Mouse (Mus musculus): ENCODE measurements around the gene Dtx3l. TPM values are rescaled to one million over a fixed set of nuclear protein-coding genes. Genes with fewer than 3 reads are reported as not detected.

The Dtx3l gene
- polyA plus RNA-seq, 1 experiment from 2014 or later: 7.0 TPM

GRCm38 (mm10) chr16:35949264-35949663 lies 10.3 kb upstream of the Dtx3l start:
- peak; percentile 54; the same call in 1 of the 2 replicates for ATAC-seq (ENCODE audit: insufficient number of reproducible peaks, insufficient read depth, low FRiP score, low read depth)
- no peaks in the 10 kb centered on the region for H3K27me3 ChIP-seq (ENCODE audit: control insufficient read depth, insufficient read depth, low read length)

GRCm38 (mm10) chr16:35941382-35941781 lies 2.4 kb upstream of the Dtx3l start:
- Histone ChIP-seq H3K4me2 (ENCODE audit: low read length) (no peak overlapping the region), H3K9me3 (ENCODE audit: control insufficient read depth, low read length) (no peaks in the 10 kb centered on the region), H3K36me3 (ENCODE audit: control insufficient read depth, insufficient read depth, low read length) (peaks cover 19% of the 10 kb centered on the region), H3K4me3 (ENCODE audit: control insufficient read depth in 1 of 2, insufficient read depth in 1 of 2, low read depth in 1 of 2, low read length in 2 of 2) (no peak overlapping the region), H3K4me1 (ENCODE audit: control insufficient read depth in 2 of 2, insufficient read depth in 2 of 2, low read length in 2 of 2) (peaks cover 0 to 9% of the 10 kb centered on the region in 2 experiments), H3K27ac (replicated peaks in 1 of 2; ENCODE audit: control insufficient read depth in 1 of 2, insufficient read depth in 1 of 2, low read depth in 2 of 2, low read length in 2 of 2) (no peak overlapping the region), H3K27me3 (ENCODE audit: control insufficient read depth, insufficient read depth, low read length) (no peaks in the 10 kb centered on the region), H3K9ac (ENCODE audit: low read length) (no peak overlapping the region)
- ATAC-seq (ENCODE audit: insufficient number of reproducible peaks, insufficient read depth, low FRiP score, low read depth): no peak
- WGBS: 80% methylated on average over 7 of the region's 7 CpGs

More at GRCm38 (mm10) chr16:35949264-35949663, 10.3 kb upstream of the Dtx3l start:
- Histone ChIP-seq H3K27ac (replicated peaks in 1 of 2; ENCODE audit: control insufficient read depth in 1 of 2, insufficient read depth in 1 of 2, low read depth in 2 of 2, low read length in 2 of 2) (peak overlapping the region; percentile 83 to 87), H3K4me3 (ENCODE audit: control insufficient read depth in 1 of 2, insufficient read depth in 1 of 2, low read depth in 1 of 2, low read length in 2 of 2) (no peak overlapping the region), H3K9me3 (ENCODE audit: control insufficient read depth, low read length) (0 out of 2 replicates have a peak, but pooled peaks cover 3% of the 10 kb centered on the region), H3K4me2 (ENCODE audit: low read length) (peak overlapping the region; percentile 39), H3K36me3 (ENCODE audit: control insufficient read depth, insufficient read depth, low read length) (peaks cover 17% of the 10 kb centered on the region; the same call in 1 of the 2 replicates), H3K4me1 (ENCODE audit: control insufficient read depth in 2 of 2, insufficient read depth in 2 of 2, low read length in 2 of 2) (peaks cover 5 to 13% of the 10 kb centered on the region in 2 experiments; a peak in 3 of 4 replicates), H3K9ac (ENCODE audit: low read length) (no peak overlapping the region; the same call in 1 of the 2 replicates)
- 27% methylated on average over 5 of the region's 5 CpGs for WGBS

- H3K9ac ChIP-seq (ENCODE audit: low read length): peak overlapping the region; percentile 90
- peak; percentile 42; the same call in 1 of the 2 replicates for ATAC-seq (ENCODE audit: insufficient number of reproducible peaks, insufficient read depth, low FRiP score, low read depth)
- 13% methylated on average over 9 of the region's 9 CpGs for WGBS
Observed at GRCm38 (mm10) chr16:35939690-35940089, 739 bp upstream of the Dtx3l start.

GRCm38 (mm10) chr16:35939261-35939660 lies 310 bp upstream of the Dtx3l start:
- peak overlapping the region; percentile 58 to 76 for H3K4me3 ChIP-seq (ENCODE audit: control insufficient read depth in 1 of 2, insufficient read depth in 1 of 2, low read depth in 1 of 2, low read length in 2 of 2)
- peak overlapping the region; percentile 90 for H3K4me2 ChIP-seq (ENCODE audit: low read length)
- peaks cover 19% of the 10 kb centered on the region for H3K36me3 ChIP-seq (ENCODE audit: control insufficient read depth, insufficient read depth, low read length)
- peak overlapping the region; percentile 13 to 66; a peak in 2 of 4 replicates for H3K27ac ChIP-seq (replicated peaks in 1 of 2; ENCODE audit: control insufficient read depth in 1 of 2, insufficient read depth in 1 of 2, low read depth in 2 of 2, low read length in 2 of 2)
- no peak for ATAC-seq (ENCODE audit: insufficient number of reproducible peaks, insufficient read depth, low FRiP score, low read depth)
- WGBS: 5% methylated on average over 6 of the region's 6 CpGs
- H3K9me3 ChIP-seq (ENCODE audit: control insufficient read depth, low read length): no peaks in the 10 kb centered on the region
- H3K9ac ChIP-seq (ENCODE audit: low read length): peak overlapping the region; percentile 90
- peaks cover 0 to 9% of the 10 kb centered on the region in 2 experiments for H3K4me1 ChIP-seq (ENCODE audit: control insufficient read depth in 2 of 2, insufficient read depth in 2 of 2, low read length in 2 of 2)
- no peaks in the 10 kb centered on the region for H3K27me3 ChIP-seq (ENCODE audit: control insufficient read depth, insufficient read depth, low read length)

More at GRCm38 (mm10) chr16:35939690-35940089, 739 bp upstream of the Dtx3l start:
- H3K4me2 ChIP-seq (ENCODE audit: low read length): peak overlapping the region; percentile 90
- H3K4me1 ChIP-seq (ENCODE audit: control insufficient read depth in 2 of 2, insufficient read depth in 2 of 2, low read length in 2 of 2): peaks cover 0 to 9% of the 10 kb centered on the region in 2 experiments
- no peaks in the 10 kb centered on the region for H3K27me3 ChIP-seq (ENCODE audit: control insufficient read depth, insufficient read depth, low read length)
- H3K27ac ChIP-seq (replicated peaks in 1 of 2; ENCODE audit: control insufficient read depth in 1 of 2, insufficient read depth in 1 of 2, low read depth in 2 of 2, low read length in 2 of 2): peak overlapping the region in 1 of 2 experiments; percentile 66; a peak in 1 of 4 replicates
- H3K36me3 ChIP-seq (ENCODE audit: control insufficient read depth, insufficient read depth, low read length): peaks cover 19% of the 10 kb centered on the region
- H3K4me3 ChIP-seq (ENCODE audit: control insufficient read depth in 1 of 2, insufficient read depth in 1 of 2, low read depth in 1 of 2, low read length in 2 of 2): peak overlapping the region; percentile 58 to 76
- H3K9me3 ChIP-seq (ENCODE audit: control insufficient read depth, low read length): no peaks in the 10 kb centered on the region

- Histone ChIP-seq H3K27ac (replicated peaks in 1 of 2; ENCODE audit: control insufficient read depth in 1 of 2, insufficient read depth in 1 of 2, low read depth in 2 of 2, low read length in 2 of 2) (no peak overlapping the region), H3K4me2 (ENCODE audit: low read length) (no peak overlapping the region), H3K36me3 (ENCODE audit: control insufficient read depth, insufficient read depth, low read length) (peaks cover 30% of the 10 kb centered on the region), H3K4me3 (ENCODE audit: control insufficient read depth in 1 of 2, insufficient read depth in 1 of 2, low read depth in 1 of 2, low read length in 2 of 2) (no peak overlapping the region), H3K9me3 (ENCODE audit: control insufficient read depth, low read length) (no peaks in the 10 kb centered on the region), H3K27me3 (ENCODE audit: control insufficient read depth, insufficient read depth, low read length) (no peaks in the 10 kb centered on the region), H3K4me1 (ENCODE audit: control insufficient read depth in 2 of 2, insufficient read depth in 2 of 2, low read length in 2 of 2) (no peaks in the 10 kb centered on the region; a peak in 1 of 4 replicates), H3K9ac (ENCODE audit: low read length) (no peak overlapping the region)
- 70% methylated on average over 10 of the region's 10 CpGs for WGBS
- ATAC-seq (ENCODE audit: insufficient number of reproducible peaks, insufficient read depth, low FRiP score, low read depth): no peak
Observed at GRCm38 (mm10) chr16:35933181-35933580, 5.8 kb downstream of the Dtx3l start.

GRCm38 (mm10) chr16:35932179-35933055 lies 6.5 kb downstream of the Dtx3l start:
- H3K9me3 ChIP-seq (ENCODE audit: control insufficient read depth, low read length): no peaks in the 10 kb centered on the region
- H3K4me2 ChIP-seq (ENCODE audit: low read length): no peak overlapping the region
- peaks cover 31% of the 10 kb centered on the region for H3K36me3 ChIP-seq (ENCODE audit: control insufficient read depth, insufficient read depth, low read length)
- H3K27ac ChIP-seq (replicated peaks in 1 of 2; ENCODE audit: control insufficient read depth in 1 of 2, insufficient read depth in 1 of 2, low read depth in 2 of 2, low read length in 2 of 2): no peak overlapping the region
- H3K27me3 ChIP-seq (ENCODE audit: control insufficient read depth, insufficient read depth, low read length): no peaks in the 10 kb centered on the region
- no peaks in the 10 kb centered on the region for H3K4me1 ChIP-seq (ENCODE audit: control insufficient read depth in 2 of 2, insufficient read depth in 2 of 2, low read length in 2 of 2)
- H3K4me3 ChIP-seq (ENCODE audit: control insufficient read depth in 1 of 2, insufficient read depth in 1 of 2, low read depth in 1 of 2, low read length in 2 of 2): no peak overlapping the region
- no peak overlapping the region for H3K9ac ChIP-seq (ENCODE audit: low read length)
- WGBS: 75% methylated on average over 19 of the region's 19 CpGs
- no peak for ATAC-seq (ENCODE audit: insufficient number of reproducible peaks, insufficient read depth, low FRiP score, low read depth)

- no peak overlapping the region for H3K9ac ChIP-seq (ENCODE audit: low read length)
- H3K4me3 ChIP-seq (ENCODE audit: control insufficient read depth in 1 of 2, insufficient read depth in 1 of 2, low read depth in 1 of 2, low read length in 2 of 2): no peak overlapping the region
- no peak for ATAC-seq (ENCODE audit: insufficient number of reproducible peaks, insufficient read depth, low FRiP score, low read depth)
- H3K4me2 ChIP-seq (ENCODE audit: low read length): no peak overlapping the region
- no peak overlapping the region for H3K27ac ChIP-seq (replicated peaks in 1 of 2; ENCODE audit: control insufficient read depth in 1 of 2, insufficient read depth in 1 of 2, low read depth in 2 of 2, low read length in 2 of 2)
- H3K36me3 ChIP-seq (ENCODE audit: control insufficient read depth, insufficient read depth, low read length): peaks cover 11% of the 10 kb centered on the region
- H3K27me3 ChIP-seq (ENCODE audit: control insufficient read depth, insufficient read depth, low read length): no peaks in the 10 kb centered on the region
- no peaks in the 10 kb centered on the region for H3K4me1 ChIP-seq (ENCODE audit: control insufficient read depth in 2 of 2, insufficient read depth in 2 of 2, low read length in 2 of 2)
- no peaks in the 10 kb centered on the region for H3K9me3 ChIP-seq (ENCODE audit: control insufficient read depth, low read length)
- WGBS: 83% methylated on average over 5 of the region's 5 CpGs
Observed at GRCm38 (mm10) chr16:35924341-35924740, 14.6 kb downstream of the Dtx3l start.
